Mouse (Mus musculus) inflammation-experienced regulatory T-cells, adult 6 months (primary cell): ENCODE measurements around the gene Socs7. TPM values are rescaled to one million over a fixed set of nuclear protein-coding genes. Genes with fewer than 3 reads are reported as not detected.
A peak's percentile ranks its signal among the peaks of the same experiment; 100 is the strongest.
"Not testable (repeated sequence)": the region's sequence is repeated elsewhere in the genome, so short reads cannot be mapped to it uniquely, and the experiment has no call there.

ENCODE experiments used
- ATAC-seq: one replicate; pipeline ENCODE4 v1.8.0; 2017
- polyA plus RNA-seq, 3 experiments: library from polyadenylated mRNA; unstranded; fragments of 100-300 nt; shearing (Covaris generic); gene quantifications; one replicate each; pipeline ENCODE4 v1.2.1; 2017

The Socs7 gene
- 1 to 10 TPM; 5.9 to 8.5 (median 7.9) TPM for polyA plus RNA-seq

DNA sequence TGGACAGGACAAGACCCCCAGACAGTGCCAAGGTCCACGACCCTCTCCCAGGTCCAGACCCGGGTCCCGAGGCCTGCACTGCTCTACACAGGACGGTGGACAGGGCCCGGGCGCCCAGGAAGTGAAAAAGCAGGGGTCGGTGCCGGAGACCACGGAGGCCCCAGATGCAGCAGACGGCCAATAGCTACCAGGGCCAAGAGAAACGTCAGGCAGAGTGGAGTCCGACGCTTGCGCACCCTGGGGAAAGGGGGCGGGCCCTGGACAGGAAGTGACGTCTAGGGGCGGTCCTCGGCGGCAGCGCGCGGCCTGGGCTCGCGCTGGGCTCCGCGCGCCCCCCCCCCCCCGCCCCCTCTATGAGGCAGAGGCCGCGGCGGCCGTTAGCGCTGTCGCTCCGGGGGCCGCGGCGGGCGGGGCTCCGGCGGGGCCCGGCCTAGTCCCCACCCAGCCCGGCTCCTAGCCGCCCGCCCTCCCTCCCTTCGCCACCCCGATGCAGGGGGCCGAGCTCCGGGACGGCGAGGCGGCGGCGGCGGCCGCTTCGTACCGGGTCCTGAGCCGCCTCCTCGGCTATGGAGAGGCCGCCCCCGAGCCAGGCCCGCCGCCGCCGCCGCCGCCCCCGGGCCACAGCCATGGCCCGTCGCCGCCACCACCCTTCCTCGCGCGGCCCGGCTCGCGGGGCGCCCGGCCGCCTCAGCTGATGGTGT is at the start of gene Socs7:
Gene Socs7, plus strand, starts transcription at position 604 of the 701 bp plus-strand sequence.
- peak; percentile 86 for ATAC-seq

DNA sequence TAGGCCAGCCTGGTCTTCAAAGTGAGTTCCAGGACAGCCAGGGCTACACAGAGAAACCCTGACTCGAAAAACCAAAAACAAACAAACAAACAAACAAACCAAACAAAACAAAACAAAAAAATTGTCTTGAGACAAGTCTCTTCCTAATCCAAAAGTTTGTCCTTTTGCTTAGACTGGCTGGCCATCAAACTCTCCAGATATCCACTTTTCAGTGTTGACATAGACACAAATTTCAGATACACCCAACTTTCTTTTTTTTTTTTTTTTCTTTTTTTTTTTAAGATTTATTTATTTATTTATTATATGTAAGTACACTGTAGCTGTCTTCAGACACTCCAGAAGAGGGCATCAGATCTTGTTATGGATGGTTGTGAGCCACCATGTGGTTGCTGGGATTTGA is 49.5 kb upstream of the Socs7 start:
- ATAC-seq = not testable (repeated sequence)

DNA sequence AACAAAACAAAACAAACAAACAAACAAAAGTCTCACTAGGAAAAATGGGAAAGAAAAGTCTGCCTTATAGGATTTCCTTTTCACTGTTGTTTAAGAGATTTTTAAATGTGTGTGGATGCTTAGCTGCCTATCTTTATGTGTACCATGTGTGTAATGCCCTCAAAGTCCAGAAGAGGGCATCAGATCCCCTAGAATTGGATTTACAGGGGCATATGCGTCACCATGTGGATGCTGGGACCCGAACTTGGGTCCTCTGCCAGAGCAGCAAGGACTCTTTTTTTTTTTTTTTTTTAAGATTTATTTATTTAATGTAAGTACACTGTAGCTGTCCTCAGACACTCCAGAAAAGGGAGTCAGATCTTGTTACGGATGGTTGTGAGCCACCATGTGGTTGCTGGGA is 48.2 kb upstream of the Socs7 start:
- no peak for ATAC-seq

DNA sequence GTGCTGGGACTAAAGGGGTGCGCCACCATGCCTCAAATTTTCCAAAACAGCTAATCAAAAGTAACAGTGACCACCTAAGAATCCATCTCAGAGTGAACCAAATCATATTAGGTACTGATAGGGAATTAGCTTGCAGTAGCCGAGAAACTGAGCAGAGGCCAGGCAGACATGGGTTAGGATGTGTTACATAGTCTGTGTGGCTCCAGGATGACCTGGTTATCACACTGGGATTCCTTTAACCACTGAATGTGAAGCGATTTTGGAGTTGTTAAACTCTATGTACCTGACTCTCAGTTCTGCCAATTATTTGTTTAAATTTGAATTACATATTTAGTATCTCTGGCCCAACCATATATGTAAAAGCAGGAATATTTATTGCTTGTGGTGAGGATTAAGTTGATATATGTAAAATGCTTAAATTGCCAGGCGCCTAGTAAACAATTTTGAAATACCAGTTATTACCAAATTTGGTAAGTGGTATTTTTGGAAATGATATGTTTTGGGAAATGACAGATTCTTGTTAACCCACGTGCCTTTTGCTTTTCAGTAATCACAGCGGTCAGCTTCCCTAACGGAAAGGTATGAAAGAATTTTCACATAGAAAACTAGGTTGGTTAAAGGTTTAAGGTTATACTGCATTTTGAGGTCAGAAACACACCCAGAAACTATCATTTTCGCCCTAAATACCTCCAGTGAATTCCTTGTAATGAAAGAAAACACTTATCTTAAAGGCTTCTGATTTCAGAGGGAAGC is 47.4 kb upstream of the Socs7 start:
- peak; percentile 16 for ATAC-seq

DNA sequence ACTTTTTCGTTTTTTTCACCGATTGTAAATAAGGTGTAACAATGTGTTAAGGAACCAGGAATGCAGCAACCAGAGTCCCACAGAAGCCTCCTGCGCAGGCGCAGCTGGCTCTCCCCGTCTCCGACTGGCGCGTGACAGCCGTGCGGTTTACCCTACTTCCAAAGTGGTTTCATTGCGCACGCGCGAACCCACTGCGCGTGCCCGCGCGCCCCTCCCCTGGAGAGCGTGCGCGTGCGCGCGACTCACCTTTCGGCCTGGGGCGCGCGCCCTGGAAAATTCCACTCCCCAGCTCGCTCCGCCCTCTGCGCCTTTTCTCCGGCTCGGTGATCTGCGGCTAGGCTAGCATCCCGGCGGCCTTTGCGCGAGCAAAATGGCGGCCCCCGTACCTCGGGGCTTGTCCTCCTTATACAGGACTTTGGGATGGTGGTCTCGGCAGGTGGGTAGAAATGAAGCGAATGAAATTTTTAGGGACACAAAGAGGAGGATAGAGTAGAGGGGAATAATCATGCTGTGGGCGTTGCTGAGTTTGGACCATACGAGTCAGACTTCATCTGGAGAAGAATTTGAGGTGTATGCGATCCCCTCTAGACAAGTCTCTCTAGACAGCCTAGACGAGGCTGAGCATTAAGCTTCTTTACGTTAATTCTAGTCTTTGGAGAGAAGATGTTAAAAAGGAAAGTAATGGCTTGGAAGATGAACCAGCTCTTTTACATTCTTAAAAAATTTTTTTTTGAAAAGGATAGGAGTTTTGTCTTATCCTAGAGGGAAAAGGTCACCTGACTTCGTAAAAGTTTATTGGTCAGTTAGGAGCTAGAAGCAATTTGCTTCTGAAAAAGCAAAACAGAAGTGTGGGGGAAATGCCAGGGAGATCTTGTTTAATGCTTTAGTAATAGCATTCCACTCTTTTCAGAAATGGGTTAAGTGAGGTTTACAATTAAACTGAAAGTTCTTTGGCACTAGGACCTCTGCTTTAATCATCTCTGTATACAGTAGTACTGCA is 46.5 kb upstream of the Socs7 start, which contains the start of gene Mrpl45:
Gene Mrpl45, plus strand, starts transcription at position 213 of the 1,000 bp plus-strand sequence.
- peak; percentile 94 for ATAC-seq

DNA sequence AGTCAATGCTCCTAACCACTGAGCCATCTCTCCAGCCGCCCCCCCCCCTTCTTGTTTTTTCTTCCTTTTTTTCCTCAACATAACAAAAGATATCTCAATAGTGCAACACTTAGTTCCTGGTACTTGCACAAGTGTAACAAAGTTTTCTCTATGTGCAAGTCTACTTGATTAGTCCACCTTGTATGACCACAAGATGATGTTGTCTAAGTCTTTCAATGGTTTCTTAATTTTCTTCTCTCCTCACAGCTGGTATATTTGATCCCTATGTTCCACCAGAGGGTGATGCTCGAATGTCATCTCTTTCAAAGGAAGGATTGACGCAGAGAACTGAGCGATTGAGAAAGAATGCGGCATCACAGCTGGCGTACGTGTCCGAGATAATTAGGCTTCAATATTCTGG is 41.2 kb upstream of the Socs7 start:
- ATAC-seq = no peak

- peak; percentile 94 for ATAC-seq
Measured at GRCm38 (mm10) chr11:97321894-97322600, 40.3 kb upstream of the Socs7 start.

DNA sequence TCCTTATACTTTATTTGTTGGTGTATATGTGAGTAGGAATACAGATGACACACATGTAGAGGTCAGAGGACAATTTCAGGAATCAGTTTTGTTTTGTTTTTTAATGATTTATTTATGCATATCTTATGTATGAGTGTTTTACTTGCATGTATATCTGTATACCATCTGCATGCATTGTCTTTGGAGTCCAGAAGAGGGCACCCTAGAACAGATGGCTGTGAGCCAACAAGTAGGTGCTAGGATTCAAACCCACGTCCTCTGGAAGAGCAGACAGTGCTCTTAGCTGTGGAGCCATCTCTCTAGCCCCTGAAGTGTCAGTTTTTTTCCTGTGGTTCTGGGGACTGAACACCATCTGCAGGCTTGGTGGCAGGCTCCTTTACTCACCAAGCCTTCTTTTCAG is 37.1 kb upstream of the Socs7 start:
- ATAC-seq = no peak

GRCm38 (mm10) chr11:97328148-97328547 is 34.2 kb upstream of the Socs7 start:
- no peak for ATAC-seq

GRCm38 (mm10) chr11:97330315-97330714 is 32.0 kb upstream of the Socs7 start:
- ATAC-seq = no peak

DNA sequence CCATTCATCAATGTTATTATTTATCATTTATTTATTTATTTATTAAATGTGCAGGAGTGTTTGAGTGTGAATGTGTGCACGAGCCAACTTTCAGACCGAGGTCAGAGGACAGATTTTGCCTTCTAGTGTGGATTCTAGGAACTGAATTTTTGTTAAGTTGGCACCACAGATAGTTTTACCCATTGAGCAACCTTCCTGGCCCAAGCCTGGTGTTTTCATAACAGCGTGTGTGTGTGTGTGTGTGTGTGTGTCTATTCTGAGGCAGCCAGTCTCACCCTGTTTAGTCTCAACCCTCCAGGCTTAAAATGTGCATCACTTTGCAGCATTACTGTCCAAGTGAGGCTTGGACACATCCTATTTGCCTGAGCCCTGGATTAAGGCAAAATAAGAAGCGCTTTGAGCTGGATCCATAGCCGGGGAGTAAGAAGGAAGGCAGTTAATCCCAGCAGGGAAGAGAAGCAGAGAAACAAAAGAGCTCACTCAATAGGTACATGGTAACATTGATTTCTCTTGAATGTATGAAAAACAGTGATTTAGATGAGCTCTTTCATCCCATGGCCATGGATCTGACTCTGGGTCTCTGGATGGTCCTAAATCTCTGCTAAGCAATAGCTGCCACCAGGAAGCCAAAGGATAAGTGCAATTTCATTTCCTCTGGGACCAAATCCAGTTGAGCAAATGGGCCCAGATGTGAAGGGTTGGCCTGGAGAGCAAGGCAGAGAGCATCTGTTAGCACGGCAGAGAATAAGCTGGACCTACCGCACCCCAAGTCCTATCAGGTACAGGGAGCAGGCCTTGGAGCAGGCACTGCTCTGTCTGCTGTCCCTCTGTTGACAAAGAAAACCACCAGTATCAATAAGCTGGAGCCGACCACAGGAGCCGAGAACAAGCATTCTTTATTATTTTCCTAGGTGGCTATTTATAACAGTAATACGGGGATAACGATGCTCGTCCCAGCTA is 30.8 kb upstream of the Socs7 start:
- no peak for ATAC-seq

GRCm38 (mm10) chr11:97333044-97333443 is 29.3 kb upstream of the Socs7 start:
- ATAC-seq = no peak

- no peak for ATAC-seq
Measured at GRCm38 (mm10) chr11:97333896-97334295, 28.5 kb upstream of the Socs7 start.

GRCm38 (mm10) chr11:97334400-97334799 is 28.0 kb upstream of the Socs7 start:
- ATAC-seq = no peak

DNA sequence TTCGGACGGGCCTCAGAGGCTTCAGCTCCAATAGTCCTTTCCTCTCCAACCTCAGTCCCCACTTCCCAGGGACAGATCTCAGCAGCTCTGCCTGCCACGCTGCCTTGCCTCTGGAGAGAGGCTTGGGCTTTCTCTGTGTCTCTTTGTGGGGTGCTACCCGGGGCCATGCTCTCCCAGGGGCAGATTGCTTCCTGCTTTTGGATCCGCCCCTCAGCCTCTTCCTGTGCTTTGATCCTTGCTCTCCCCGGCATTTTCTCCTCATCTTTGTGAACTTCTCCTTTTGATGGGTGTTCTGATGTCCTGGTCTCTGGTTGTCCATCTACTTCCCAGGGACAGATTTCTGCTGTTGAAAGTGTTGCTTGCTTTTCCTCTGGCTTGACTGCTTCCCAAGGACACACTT is 26.1 kb upstream of the Socs7 start:
- no peak for ATAC-seq

DNA sequence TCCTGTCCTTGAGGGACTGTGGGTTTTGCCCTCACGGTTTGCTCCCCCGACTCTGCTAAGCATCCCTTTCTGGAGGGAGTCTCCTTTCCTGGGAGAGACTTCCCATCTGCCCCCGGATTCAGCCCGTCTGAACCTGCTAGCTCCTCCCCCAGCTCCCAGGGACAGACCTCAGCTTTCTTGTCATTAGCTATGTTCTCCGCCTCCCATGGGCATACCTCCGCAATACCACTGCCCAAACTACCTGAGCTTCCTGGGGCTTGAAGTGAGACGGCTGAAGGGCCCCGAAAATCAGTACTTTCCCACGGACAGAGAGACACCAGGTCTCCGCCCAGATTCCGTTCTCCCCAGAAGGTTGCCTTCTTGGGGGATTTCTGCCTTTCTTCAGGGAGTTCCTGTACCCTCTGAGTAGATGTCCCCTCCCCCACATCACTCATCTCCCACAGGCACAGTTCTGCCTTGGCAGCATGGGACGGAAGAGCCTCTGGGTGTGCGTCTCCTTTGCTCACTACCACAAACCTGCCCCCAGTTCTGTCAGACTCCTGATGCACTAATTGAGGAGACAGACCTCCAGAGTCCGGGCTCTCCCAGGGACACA is 25.5 kb upstream of the Socs7 start:
- no peak for ATAC-seq

DNA sequence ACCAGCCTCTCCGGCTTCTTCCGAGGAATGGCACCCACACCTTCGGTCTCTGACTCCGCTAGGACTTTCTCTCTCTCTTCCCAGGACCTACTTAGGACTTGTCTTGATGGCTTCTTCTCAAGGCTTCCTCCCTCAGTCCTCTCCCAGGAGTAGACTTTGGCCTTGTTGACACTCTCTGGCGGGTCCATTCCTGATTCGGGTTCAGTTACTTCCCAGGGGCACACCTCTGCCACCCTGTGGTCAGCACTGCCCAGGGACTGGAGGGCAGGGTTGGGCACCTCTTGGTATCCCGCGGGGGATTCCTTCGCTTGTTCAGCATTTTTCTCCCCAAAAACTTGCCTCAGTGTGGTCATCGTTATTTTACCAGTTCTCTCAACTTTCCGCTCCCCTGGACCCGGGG is 25.0 kb upstream of the Socs7 start:
- ATAC-seq = no peak

GRCm38 (mm10) chr11:97338302-97338976 is 23.9 kb upstream of the Socs7 start:
- ATAC-seq = no peak

DNA sequence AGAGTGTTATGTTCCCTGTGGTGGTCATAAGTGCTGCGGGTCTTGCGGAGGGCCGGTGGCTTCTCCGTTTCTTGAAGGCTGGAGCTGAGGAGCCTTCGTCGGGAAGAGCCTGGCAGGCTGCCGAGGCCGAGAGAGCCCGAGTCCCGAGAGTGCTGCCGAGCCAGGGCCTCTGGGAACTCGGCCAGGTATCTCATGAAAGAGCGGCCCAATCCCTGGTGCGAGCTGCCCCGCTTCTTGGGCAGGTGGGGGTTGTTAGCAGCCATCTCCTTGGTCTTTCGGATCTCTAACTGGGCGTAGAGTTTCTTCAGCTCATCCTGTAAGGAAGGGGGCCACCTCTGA is 23.4 kb upstream of the Socs7 start:
- no peak for ATAC-seq

- peak; percentile 56 for ATAC-seq
Measured at GRCm38 (mm10) chr11:97343175-97343574, 19.2 kb upstream of the Socs7 start.
